Mouse (Mus musculus) megakaryocyte, embryonic 14.5 days (primary cell): ENCODE results near the gene Foxk1. TPM values are rescaled to one million over a fixed set of nuclear protein-coding genes. Genes with fewer than 3 reads are reported as not detected.

ENCODE experiments used
- H3K27me3 ChIP-seq: replicated peaks from 2 replicates; pipeline ENCODE3; 2012; ENCODE audit warnings: inconsistent platforms
- H3K36me3 ChIP-seq: replicated peaks from 2 replicates; pipeline ENCODE3; 2012; ENCODE audit warnings: low read length, inconsistent platforms, mixed read lengths
- H3K4me1 ChIP-seq: 2 replicates; pipeline ENCODE4 v1.6.1; 2012; ENCODE audit warnings: inconsistent platforms
- H3K4me3 ChIP-seq: replicated peaks from 2 replicates; pipeline ENCODE3; 2012; ENCODE audit warnings: moderate library complexity, mild to moderate bottlenecking, inconsistent platforms
- H3K9me3 ChIP-seq: 2 replicates; pipeline ENCODE4 v1.6.1; 2012; ENCODE audit warnings: inconsistent platforms
- FLI1 ChIP-seq: IDR thresholded peaks from 2 replicates; pipeline ENCODE4 v1.6.1; 2012; ENCODE audit warnings: low read length, inconsistent platforms, mixed read lengths
- GATA1 ChIP-seq: IDR thresholded peaks from 3 replicates; pipeline ENCODE4 v1.6.1; 2012; ENCODE audit warnings: mixed read lengths, low read length, inconsistent platforms, borderline replicate concordance
- polyA plus RNA-seq: library from polyadenylated mRNA; stranded (reverse); fragments of >175 nt; gene quantifications from 2 replicates; pipeline ENCODE4 v1.2.3, GENCODE M21; 2012; ENCODE audit warnings: low replicate concordance; ENCODE audit not compliant: insufficient read depth

Foxk1 gene
- polyA plus RNA-seq, 1 experiment = 13.3 TPM

DNA sequence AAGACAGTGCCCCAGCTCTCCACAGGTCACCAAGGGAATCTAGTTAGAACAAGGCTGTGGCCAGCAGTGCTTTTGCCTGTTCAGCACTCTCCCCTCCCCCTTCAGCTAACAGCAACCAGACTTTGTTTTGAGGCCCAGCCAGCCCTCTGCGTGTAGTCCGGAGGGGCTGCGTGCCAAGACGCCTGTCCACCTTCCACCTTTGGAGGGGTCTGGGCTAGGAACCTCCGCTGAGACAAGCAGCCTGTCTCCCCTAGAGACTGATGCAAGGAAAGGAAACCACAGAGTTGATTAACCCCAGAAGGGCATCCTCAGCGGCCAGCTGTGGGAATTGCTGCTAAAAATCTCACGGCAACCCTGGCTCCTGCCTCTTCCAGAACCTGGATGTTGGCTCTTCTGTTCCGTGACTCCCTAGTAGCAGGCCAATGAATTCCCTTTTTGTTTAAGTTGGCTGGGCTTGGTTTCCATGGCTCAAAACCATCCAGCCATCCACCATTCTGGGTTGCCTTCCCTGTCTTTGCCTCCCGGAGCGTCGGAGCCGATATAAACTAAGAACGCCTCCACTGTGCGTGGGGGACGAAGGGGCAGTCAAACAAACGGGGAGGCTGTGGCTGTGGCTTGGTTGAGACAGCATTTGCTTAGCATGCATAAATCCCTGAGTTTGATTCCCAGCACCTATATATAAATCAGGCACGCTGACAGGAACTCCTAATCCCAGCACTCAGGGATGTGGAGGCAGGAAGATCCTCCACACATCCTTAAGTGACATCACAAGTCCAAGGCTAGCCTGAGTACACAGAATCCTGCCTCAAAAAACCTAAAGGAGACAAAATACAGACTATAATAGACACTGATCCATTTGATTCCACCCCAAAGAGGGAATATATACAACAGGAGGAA, 14.3 kb upstream of the Foxk1 start:
- no peaks in the 10 kb centered on the region; the same call in 1 of the 2 replicates for H3K9me3 ChIP-seq
- no peaks in the 10 kb centered on the region for H3K27me3 ChIP-seq
- no peaks in the 10 kb centered on the region for H3K36me3 ChIP-seq
- H3K4me1 ChIP-seq = peaks cover 76% of the 10 kb centered on the region
- peak overlapping the region; percentile 3 for H3K4me3 ChIP-seq
- TF ChIP-seq FLI1 = no peak
- no peak for TF ChIP-seq GATA1

GRCm38 (mm10) chr5:142387716-142388115, 13.6 kb upstream of the Foxk1 start:
- peaks cover 81% of the 10 kb centered on the region for H3K4me1 ChIP-seq
- no peaks in the 10 kb centered on the region for H3K27me3 ChIP-seq
- no peak for TF ChIP-seq FLI1
- no peak for TF ChIP-seq GATA1
- H3K36me3 ChIP-seq = no peaks in the 10 kb centered on the region
- H3K4me3 ChIP-seq = peak overlapping the region; percentile 28
- H3K9me3 ChIP-seq = no peaks in the 10 kb centered on the region

DNA sequence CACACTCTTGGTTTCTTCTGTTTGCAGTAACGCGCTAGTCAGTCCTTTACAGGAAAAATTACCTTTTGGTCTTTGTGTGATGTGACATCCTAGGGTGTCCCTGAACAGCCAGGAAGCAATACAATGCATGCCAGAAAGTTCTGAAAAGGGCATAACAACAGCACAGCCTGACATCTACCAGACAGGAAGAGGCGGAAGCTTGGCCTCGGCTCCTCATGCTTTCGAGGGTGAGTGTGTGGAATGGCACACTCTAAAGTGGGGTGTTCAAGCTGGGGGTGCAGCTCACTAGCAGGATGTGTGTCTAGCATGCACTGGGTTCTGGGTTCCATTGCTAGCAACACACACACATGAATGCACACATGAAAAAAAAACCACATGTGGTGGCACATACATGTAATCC, 9.6 kb upstream of the Foxk1 start:
- no peak for TF ChIP-seq GATA1
- TF ChIP-seq FLI1 = no peak
- Histone ChIP-seq H3K4me1 (peaks cover 61% of the 10 kb centered on the region), H3K36me3 (no peaks in the 10 kb centered on the region), H3K9me3 (peaks cover 5% of the 10 kb centered on the region), H3K4me3 (peak overlapping the region; percentile 66), H3K27me3 (no peaks in the 10 kb centered on the region)

DNA sequence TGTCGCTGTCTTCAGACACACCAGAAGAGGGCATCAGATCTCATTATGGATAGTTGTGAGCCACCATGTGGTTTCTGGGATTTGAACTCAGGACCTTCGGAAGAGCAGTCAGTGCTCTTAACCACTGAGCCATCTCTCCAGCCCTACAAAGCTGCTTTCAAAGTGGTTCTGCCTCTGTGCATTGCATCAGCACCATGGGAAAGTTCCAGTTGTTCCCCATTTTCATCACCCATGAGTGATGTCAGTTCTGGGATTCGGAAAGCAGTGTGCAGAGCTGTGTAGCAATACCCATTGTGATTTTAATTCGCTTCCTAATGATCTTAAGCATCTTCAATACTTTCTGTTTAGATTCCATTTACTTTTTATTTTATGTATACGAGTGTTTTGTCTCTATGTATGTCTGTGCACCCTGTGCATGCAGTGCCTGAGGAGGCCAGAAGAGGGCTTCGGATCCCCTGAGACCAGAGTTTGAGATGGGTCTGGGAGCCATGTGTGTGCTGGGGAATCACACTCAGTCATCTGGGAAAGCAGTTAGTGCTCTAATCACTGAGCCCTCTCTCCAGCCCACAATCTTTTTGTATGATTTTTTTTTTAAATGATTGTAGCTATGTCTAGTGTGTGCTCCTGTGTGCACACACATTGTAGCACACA, 6.6 kb upstream of the Foxk1 start:
- H3K27me3 ChIP-seq = peaks cover 2% of the 10 kb centered on the region
- H3K36me3 ChIP-seq = no peaks in the 10 kb centered on the region
- no peak overlapping the region for H3K4me3 ChIP-seq
- peaks cover 41% of the 10 kb centered on the region for H3K4me1 ChIP-seq
- no peak for TF ChIP-seq GATA1
- TF ChIP-seq FLI1 = no peak
- peaks cover 5% of the 10 kb centered on the region for H3K9me3 ChIP-seq

GRCm38 (mm10) chr5:142395909-142396308, 5.4 kb upstream of the Foxk1 start:
- H3K4me1 ChIP-seq = peaks cover 45% of the 10 kb centered on the region
- H3K27me3 ChIP-seq = peaks cover 2% of the 10 kb centered on the region
- TF ChIP-seq FLI1 (no peak), GATA1 (no peak)
- H3K9me3 ChIP-seq = peaks cover 5% of the 10 kb centered on the region
- H3K4me3 ChIP-seq = no peak overlapping the region
- no peaks in the 10 kb centered on the region for H3K36me3 ChIP-seq

DNA sequence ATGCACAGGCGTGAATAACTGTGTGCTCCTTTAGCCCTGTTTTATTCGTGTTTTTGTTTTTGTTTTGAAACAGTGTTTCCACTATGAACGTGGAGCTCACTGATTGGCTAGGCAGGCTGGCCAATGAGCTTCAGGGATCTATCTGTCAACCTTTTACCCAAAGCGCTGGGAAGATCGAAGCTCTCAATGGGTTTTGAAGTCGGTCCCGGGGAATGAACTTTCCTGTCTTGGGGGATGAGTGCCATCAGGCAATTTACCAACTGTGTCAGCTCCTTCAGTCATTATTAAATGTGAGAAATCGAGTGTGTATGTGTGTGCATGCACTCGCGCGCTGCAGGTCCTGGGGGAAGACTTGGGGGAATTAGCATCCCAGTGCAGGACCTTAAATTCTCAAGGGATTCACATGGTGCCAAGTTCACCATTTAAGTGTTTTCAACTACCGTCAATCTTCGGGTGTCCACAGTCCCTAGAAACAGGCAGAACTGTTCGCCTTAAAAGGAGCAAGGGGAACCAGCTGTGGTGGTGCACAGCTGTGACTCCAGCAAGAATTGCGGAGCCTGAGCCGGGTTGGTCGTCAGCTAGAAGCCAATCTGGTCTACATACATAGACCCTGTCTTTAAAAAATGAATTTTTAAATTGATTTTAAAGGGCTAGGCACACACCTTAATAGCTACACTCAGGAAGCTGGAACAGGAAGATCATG, 965 bp upstream of the Foxk1 start:
- peak overlapping the region; percentile 100 for H3K4me3 ChIP-seq
- no peaks in the 10 kb centered on the region for H3K9me3 ChIP-seq
- TF ChIP-seq FLI1 (no peak), GATA1 (no peak)
- peaks cover 2% of the 10 kb centered on the region for H3K27me3 ChIP-seq
- H3K36me3 ChIP-seq = peaks cover 21% of the 10 kb centered on the region
- peaks cover 54% of the 10 kb centered on the region for H3K4me1 ChIP-seq

DNA sequence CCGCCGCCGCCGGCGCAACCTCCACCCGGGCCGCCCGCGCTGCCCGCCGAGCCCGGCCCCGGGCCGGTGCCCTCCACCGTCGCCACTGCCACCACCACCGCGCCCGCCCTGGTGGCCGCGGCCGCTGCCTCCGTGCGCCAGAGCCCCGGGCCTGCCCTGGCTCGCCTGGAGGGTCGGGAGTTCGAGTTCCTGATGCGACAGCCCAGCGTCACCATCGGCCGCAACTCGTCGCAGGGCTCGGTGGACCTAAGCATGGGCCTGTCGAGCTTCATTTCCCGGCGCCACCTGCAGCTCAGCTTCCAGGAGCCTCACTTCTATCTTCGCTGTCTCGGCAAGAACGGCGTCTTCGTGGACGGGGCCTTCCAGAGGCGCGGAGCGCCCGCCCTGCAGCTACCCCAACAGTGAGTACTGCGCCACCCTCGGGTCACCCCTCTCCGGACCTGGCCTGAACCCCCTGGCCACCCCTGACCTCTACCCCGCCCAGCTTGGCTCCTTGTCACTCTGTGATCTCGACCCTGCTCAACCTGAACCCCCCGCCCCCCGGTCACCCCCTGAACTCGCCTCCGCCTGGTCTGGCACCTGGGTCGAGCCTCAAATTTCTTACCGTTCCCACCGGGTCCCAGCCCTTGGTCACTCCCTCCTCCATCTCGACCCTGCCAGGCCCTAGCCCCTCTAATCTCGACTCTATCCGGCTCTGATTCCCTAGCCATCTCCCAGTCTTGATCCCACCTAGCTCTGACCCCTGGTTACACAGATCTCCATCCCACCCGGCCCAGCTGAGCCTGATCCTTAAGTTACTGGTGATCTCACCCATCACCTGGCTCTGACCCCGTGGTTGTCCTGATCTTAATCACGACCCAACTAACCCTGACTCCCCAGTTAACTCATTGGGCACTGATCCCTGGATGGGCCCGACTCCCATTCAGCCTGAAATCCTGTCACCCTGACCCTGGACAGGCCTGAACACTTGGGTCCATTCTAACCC, 636 bp downstream of the Foxk1 start:
- H3K4me3 ChIP-seq = peak overlapping the region; percentile 100
- no peaks in the 10 kb centered on the region for H3K9me3 ChIP-seq
- H3K27me3 ChIP-seq = peaks cover 2% of the 10 kb centered on the region
- H3K36me3 ChIP-seq = peaks cover 37% of the 10 kb centered on the region
- H3K4me1 ChIP-seq = peaks cover 69% of the 10 kb centered on the region
- TF ChIP-seq GATA1 (no peak), FLI1 (no peak)

- H3K9me3 ChIP-seq = no peaks in the 10 kb centered on the region
- H3K4me1 ChIP-seq = peaks cover 80% of the 10 kb centered on the region
- H3K27me3 ChIP-seq = no peaks in the 10 kb centered on the region
- no peak for TF ChIP-seq GATA1
- TF ChIP-seq FLI1 = no peak
- peaks cover 54% of the 10 kb centered on the region for H3K36me3 ChIP-seq
- no peak overlapping the region for H3K4me3 ChIP-seq
These were observed 2.4 kb downstream of the Foxk1 start for GRCm38 (mm10) chr5:142403694-142404093.

- H3K4me1 ChIP-seq = peaks cover 83% of the 10 kb centered on the region
These were observed 3.0 kb downstream of the Foxk1 start for GRCm38 (mm10) chr5:142404307-142404706.

More at GRCm38 (mm10) chr5:142404307-142404706, 3.0 kb downstream of the Foxk1 start:
- TF ChIP-seq GATA1 (no peak), FLI1 (no peak)
- Histone ChIP-seq H3K27me3 (no peaks in the 10 kb centered on the region), H3K36me3 (peaks cover 56% of the 10 kb centered on the region), H3K9me3 (no peaks in the 10 kb centered on the region), H3K4me3 (no peak overlapping the region)
